ENCODE assay signal across 8 mouse cellular contexts in the genomic region with DNA sequence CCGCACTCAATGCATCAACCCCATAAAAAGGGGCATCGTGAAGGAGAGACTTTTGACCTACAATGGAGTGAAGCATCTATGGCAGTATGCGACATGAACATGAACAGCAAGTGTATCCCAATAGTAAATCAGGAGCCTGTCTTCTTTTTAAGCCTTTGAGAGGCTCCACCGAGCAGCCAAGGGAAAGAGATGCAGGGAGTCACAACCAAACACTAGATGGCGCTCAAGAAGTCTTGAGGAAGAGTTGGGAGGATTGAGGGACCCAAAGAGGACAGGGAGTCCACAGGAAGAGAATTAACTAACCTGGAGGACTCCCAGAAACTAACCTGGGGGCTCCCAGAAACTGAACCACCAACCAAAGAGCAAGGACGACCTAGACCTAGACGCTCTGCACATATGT. TPM values are rescaled to one million over a fixed set of nuclear protein-coding genes. Genes with fewer than 3 reads are reported as not detected.
DNase-seq lines count a peak whose midpoint lies in the region; TF ChIP-seq lines count a peak whose summit lies in the region.

No protein-coding gene starts in this region.

- no peak overlapping the region for H3K4me3 ChIP-seq in cortical plate, adult 2 months (ENCODE audit: insufficient read depth, low read length)

- peak; percentile 49 for TF ChIP-seq CTCF in cortical plate, adult 2 months (IDR thresholded peaks at IDR 0.05; ENCODE audit: extremely low read depth, insufficient read depth, low read length)

- no peaks in the 10 kb centered on the region for H3K4me1 ChIP-seq in cortical plate, adult 2 months (ENCODE audit: control insufficient read depth, insufficient read depth, low read length)

- no peak for TF ChIP-seq POLR2A in cortical plate, adult 2 months (IDR thresholded peaks at IDR 0.05; ENCODE audit: extremely low read depth, insufficient read depth, low read length)

- intact Hi-C loops in left cerebral cortex, postnatal 25 days (cut with DNase I) = loop anchor here (10.0 kb wide), 2 partner anchors 1865 to 1915 kb away; no protein-coding TSS in a partner anchor
- intact Hi-C loops in left cerebral cortex, postnatal 10 days (cut with DNase I) = loop anchor here (5.0 to 10.0 kb wide), 2 partner anchors 1847 to 1915 kb away; no protein-coding TSS in a partner anchor

- no peak overlapping the region for H3K27ac ChIP-seq in cortical plate, adult 2 months (ENCODE audit: insufficient read depth, low read length)

- DNase-seq in adrenal gland, postnatal 36 days = peak; percentile 30 to 58
- no peak for DNase-seq in adrenal gland, postnatal 4 days (ENCODE audit: low spot score in 2 of 2)
- peak; percentile 19 to 50 for DNase-seq in left cerebral cortex, adult 18-20 months (ENCODE audit: low spot score in 2 of 2)
- DNase-seq in left cerebral cortex, postnatal 25 days (ENCODE audit: low spot score in 2 of 2) = no peak
- peak; percentile 82 for DNase-seq in naive thymus-derived CD4-positive, alpha-beta T cell, adult 2 months (ENCODE audit: low read depth)
- no peak for DNase-seq in frontal cortex, postnatal 36 days (ENCODE audit: low spot score in 2 of 2)
- DNase-seq in left cerebral cortex, postnatal 10 days (ENCODE audit: extremely low spot score in 1 of 2, low spot score in 2 of 2) = no peak

RNA-seq across cellular contexts. Expression of gene Rack1, which starts 20.7 kb away (rescaled TPM):
- 100 to 1,000 TPM; 711 to 729 TPM for total RNA-seq in adrenal gland, postnatal 36 days (2021)
- total RNA-seq in adrenal gland, postnatal 4 days (2021) = 100 to 1,000 TPM; 940 to 975 TPM
- total RNA-seq in left cerebral cortex, adult 18-20 months (2021) = 100 to 1,000 TPM; 233 to 240 TPM
- total RNA-seq in left cerebral cortex, postnatal 25 days (2021) = 100 to 1,000 TPM; 223 to 235 TPM
- 447 and 464 TPM in 2 replicates for polyA plus RNA-seq in cortical plate, adult 2 months (2012; rRNA removed)
- total RNA-seq in left cerebral cortex, postnatal 10 days (2021) = 100 to 1,000 TPM; 345 to 360 TPM

RNA-seq across cellular contexts. Expression of gene Trim41, which starts 37.7 kb away (rescaled TPM):
- total RNA-seq in adrenal gland, postnatal 36 days (2021) = 10 to 100 TPM; 32.9 to 45.2 TPM
- total RNA-seq in adrenal gland, postnatal 4 days (2021) = 10 to 100 TPM; 62.4 to 69.7 TPM
- 10 to 100 TPM; 57.1 to 60.2 TPM for total RNA-seq in left cerebral cortex, adult 18-20 months (2021)
- total RNA-seq in left cerebral cortex, postnatal 25 days (2021) = 10 to 100 TPM; 62.6 to 67.1 TPM
- polyA plus RNA-seq in cortical plate, adult 2 months (2012; rRNA removed) = 43.1 and 46.7 TPM in 2 replicates
- total RNA-seq in left cerebral cortex, postnatal 10 days (2021) = 10 to 100 TPM; 44.0 to 48.2 TPM

RNA-seq across cellular contexts. Expression of gene Trim7, which starts 46.5 kb away (rescaled TPM):
- total RNA-seq in adrenal gland, postnatal 36 days (2021) = 1 to 10 TPM; 6.4 to 8.6 TPM
- 10 to 100 TPM in 1 of 2 experiments, 1 to 10 TPM in 1; 9.5 to 14.2 TPM for total RNA-seq in adrenal gland, postnatal 4 days (2021)
- 1 to 10 TPM; 2.3 to 3.7 TPM for total RNA-seq in left cerebral cortex, adult 18-20 months (2021)
- 1 to 10 TPM; 1.4 to 2.2 TPM for total RNA-seq in left cerebral cortex, postnatal 25 days (2021)
- polyA plus RNA-seq in cortical plate, adult 2 months (2012; rRNA removed) = 4.2 and 4.3 TPM in 2 replicates
- 1 to 10 TPM; 3.0 to 3.1 TPM for total RNA-seq in left cerebral cortex, postnatal 10 days (2021)

RNA-seq across cellular contexts. Expression of gene Gm12184, which starts 47.0 kb away (rescaled TPM):
- 1 to 10 TPM; 1.4 to 3.2 TPM for total RNA-seq in adrenal gland, postnatal 36 days (2021)
- total RNA-seq in adrenal gland, postnatal 4 days (2021) = 1 to 10 TPM; 5.3 to 5.4 TPM
- 1 to 10 TPM; 1.7 to 3.0 TPM for total RNA-seq in left cerebral cortex, adult 18-20 months (2021)
- total RNA-seq in left cerebral cortex, postnatal 25 days (2021) = 1 to 10 TPM in 1 of 2 experiments, under 1 TPM in 1; 0.99 to 1.5 TPM
- polyA plus RNA-seq in cortical plate, adult 2 months (2012; rRNA removed) = 33.8 and 40.1 TPM in 2 replicates
- 1 to 10 TPM in 1 of 2 experiments, under 1 TPM in 1; 0.75 to 1.6 TPM for total RNA-seq in left cerebral cortex, postnatal 10 days (2021)

Comparison
In these comparisons a context has a peak if more than half of its experiments do, and no peak if none do; other contexts are left out.
1. DNase-seq: peak in adrenal gland, postnatal 36 days (2 of 2), left cerebral cortex, adult 18-20 months (2 of 2) and naive thymus-derived CD4-positive, alpha-beta T cell, adult 2 months (single experiment); none in adrenal gland, postnatal 4 days (0 of 2), left cerebral cortex, postnatal 25 days (0 of 2), frontal cortex, postnatal 36 days (0 of 2) and left cerebral cortex, postnatal 10 days (0 of 2).